Mouse (Mus musculus) lung, embryonic 16.5 days (tissue): Measurements from ENCODE around the gene Aes. TPM values are rescaled to one million over a fixed set of nuclear protein-coding genes. Genes with fewer than 3 reads are reported as not detected.
A peak's percentile ranks its signal among the peaks of the same experiment; 100 is the strongest.

Source experiments
- ATAC-seq: fragments of 200-750 bp; cut with Nextera tagmentation; 2 replicates; pipeline ENCODE4 v1.8.0; 2017; ENCODE audit warnings: low read depth, mild to moderate bottlenecking, moderate library complexity
- H3K27ac ChIP-seq: fragments of 300-500 bp; sonication (generic); 2 replicates; pipeline ENCODE4 v1.5.1; 2014; ENCODE audit warnings: mild to moderate bottlenecking, control low read depth, low read length
- H3K27me3 ChIP-seq: fragments of 300-500 bp; sonication (generic); 2 replicates; pipeline ENCODE4 v1.6.1; 2014; ENCODE audit warnings: low read depth, low read length, mixed read lengths; ENCODE audit not compliant: control insufficient read depth, insufficient read depth
- H3K36me3 ChIP-seq: fragments of 300-500 bp; sonication (generic); 2 replicates; pipeline ENCODE4 v1.6.1; 2014; ENCODE audit warnings: low read length; ENCODE audit not compliant: control insufficient read depth, insufficient read depth
- H3K4me1 ChIP-seq: fragments of 300-500 bp; sonication (generic); replicated peaks from 2 replicates; pipeline ENCODE4 v1.6.1; 2014; ENCODE audit warnings: low read length, mixed read lengths; ENCODE audit not compliant: control insufficient read depth, insufficient read depth
- H3K4me2 ChIP-seq: fragments of 300-500 bp; sonication (generic); 2 replicates; pipeline ENCODE4 v1.6.1; 2014; ENCODE audit warnings: low read depth, low read length, control low read depth
- H3K4me3 ChIP-seq: fragments of 300-500 bp; sonication (generic); 2 replicates; pipeline ENCODE4 v1.5.1; 2014; ENCODE audit warnings: mild to moderate bottlenecking, low read length, control low read depth
- H3K9ac ChIP-seq: fragments of 300-500 bp; sonication (generic); 2 replicates; pipeline ENCODE4 v1.6.1; 2014; ENCODE audit warnings: low read length, control low read depth
- H3K9me3 ChIP-seq: fragments of 300-500 bp; sonication (generic); 2 replicates; pipeline ENCODE4 v1.6.1; 2016; ENCODE audit warnings: low read length; ENCODE audit not compliant: control insufficient read depth
- WGBS: fragments of 180-500 bp; shearing (Covaris S2); extraction: QIAGEN DNeasy Blood & Tissue Kit; methylation state at CpG from one replicate; pipeline ENCODE4 v1.1.7; 2014; 5-methylcytosine and 5-hydroxymethylcytosine counted together
- polyA plus RNA-seq: library from polyadenylated mRNA; unstranded; fragments of >200 nt; fragmentation: Nextera tagmentation; extraction: Ambion mirVana; gene quantifications from 2 replicates; pipeline ENCODE4 v1.2.1, GENCODE M21; 2015

The Aes gene
- polyA plus RNA-seq, 1 experiment from 2014 or later, result 416 TPM

- peak within 1 kb of the TSS; percentile 25; the same call in 1 of the 2 replicates for H3K4me2 ChIP-seq
- H3K4me3 ChIP-seq, result peak within 1 kb of the TSS; percentile 13; the same call in 1 of the 2 replicates
- H3K36me3 ChIP-seq, result no peaks in the 10 kb centered on the region; the same call in 1 of the 2 replicates
- H3K27me3 ChIP-seq, result no peaks in the 10 kb centered on the region; the same call in 1 of the 2 replicates
- H3K9me3 ChIP-seq, result no peaks in the 10 kb centered on the region
- ATAC-seq, result peak; percentile 39
- peak within 1 kb of the TSS; percentile 52; the same call in 1 of the 2 replicates for H3K27ac ChIP-seq
- H3K9ac ChIP-seq, result peak within 1 kb of the TSS; percentile 56
- 8% methylated on average over 9 of the region's 9 CpGs for WGBS
- H3K4me1 ChIP-seq, result peaks cover 7% of the 10 kb centered on the region; the same call in 1 of the 2 replicates
Observed at GRCm38 (mm10) chr10:81524051-81524605, 35.2 kb upstream of the Aes start, which contains the start of gene Gna15. TSS of gene Gna15 (minus strand) at chr10:81524225.

DNA sequence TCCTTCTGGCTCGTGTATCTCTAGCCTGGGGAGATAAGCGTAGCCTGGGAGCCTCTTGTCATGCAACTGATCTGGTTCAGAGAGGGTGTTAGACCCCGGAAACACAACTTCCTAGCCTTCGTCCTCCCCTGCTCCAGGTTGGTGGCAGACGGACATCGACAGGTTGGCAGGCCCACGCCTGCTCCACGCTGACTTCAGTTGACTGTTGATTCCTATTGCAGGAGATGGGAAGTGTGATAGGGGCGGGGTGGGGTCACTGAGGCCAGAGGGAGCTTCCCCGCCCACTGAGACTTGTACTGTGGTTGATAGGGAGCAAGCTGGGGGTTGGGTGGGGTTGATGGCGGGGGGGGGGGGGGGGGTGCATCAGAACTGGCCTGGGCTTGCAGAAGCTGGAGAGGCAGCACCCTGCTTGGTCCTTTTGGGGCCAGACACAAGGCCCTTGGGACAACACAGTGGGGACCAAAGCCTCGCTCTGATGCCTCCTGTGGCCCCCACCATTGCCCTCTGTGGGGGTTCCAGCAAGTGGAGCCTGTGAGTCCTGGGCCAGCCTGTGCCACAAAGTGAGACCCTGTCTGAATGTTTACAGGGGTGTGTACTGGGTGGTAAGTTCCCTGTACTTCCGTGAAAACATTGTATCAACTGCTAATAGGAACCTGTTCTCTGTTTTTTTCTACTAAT is 34.1 kb upstream of the Aes start:
- Histone ChIP-seq H3K9ac (no peak overlapping the region), H3K4me2 (no peak overlapping the region), H3K4me1 (peaks cover 7% of the 10 kb centered on the region; the same call in 1 of the 2 replicates), H3K4me3 (no peak overlapping the region), H3K27me3 (no peaks in the 10 kb centered on the region; the same call in 1 of the 2 replicates), H3K27ac (no peak overlapping the region), H3K9me3 (no peaks in the 10 kb centered on the region), H3K36me3 (peaks cover 6% of the 10 kb centered on the region)
- no peak for ATAC-seq
- WGBS, result 42% methylated on average over 12 of the region's 13 CpGs

GRCm38 (mm10) chr10:81526779-81527178 is 32.5 kb upstream of the Aes start:
- H3K9me3 ChIP-seq, result no peaks in the 10 kb centered on the region
- 7% methylated on average over 14 of the region's 14 CpGs for WGBS
- H3K4me1 ChIP-seq, result peaks cover 7% of the 10 kb centered on the region; the same call in 1 of the 2 replicates
- H3K27ac ChIP-seq, result no peak overlapping the region
- H3K27me3 ChIP-seq, result no peaks in the 10 kb centered on the region; the same call in 1 of the 2 replicates
- H3K4me2 ChIP-seq, result no peak overlapping the region
- peak; percentile 41; the same call in 1 of the 2 replicates for ATAC-seq
- H3K9ac ChIP-seq, result no peak overlapping the region
- no peak overlapping the region for H3K4me3 ChIP-seq
- H3K36me3 ChIP-seq, result peaks cover 18% of the 10 kb centered on the region

DNA sequence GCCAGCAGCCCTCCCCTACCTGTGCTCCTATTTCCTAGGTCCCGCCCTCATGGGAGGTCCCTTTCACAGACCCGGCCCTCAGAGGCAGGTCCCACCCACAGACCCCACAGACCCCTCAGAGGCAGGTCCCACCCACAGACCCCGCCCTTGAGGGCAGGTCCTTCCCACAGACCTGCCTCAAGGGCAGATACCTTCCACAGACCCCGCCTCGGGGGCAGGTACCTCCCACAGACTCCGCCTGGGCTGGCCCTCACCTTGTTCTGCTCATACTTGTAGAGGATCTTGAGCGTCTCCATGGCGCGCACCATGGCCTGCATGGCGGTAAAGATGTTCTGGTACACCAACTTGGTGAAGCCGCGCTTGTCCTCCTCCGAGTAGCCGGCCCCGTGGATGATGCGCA is 24.5 kb upstream of the Aes start:
- H3K27ac ChIP-seq, result no peak overlapping the region
- peaks cover 29% of the 10 kb centered on the region for H3K36me3 ChIP-seq
- peak; percentile 29 for ATAC-seq
- no peaks in the 10 kb centered on the region for H3K4me1 ChIP-seq
- no peak overlapping the region for H3K4me3 ChIP-seq
- H3K4me2 ChIP-seq, result no peak overlapping the region
- H3K9ac ChIP-seq, result no peak overlapping the region
- 57% methylated on average over 16 of the region's 16 CpGs for WGBS
- H3K27me3 ChIP-seq, result no peaks in the 10 kb centered on the region
- H3K9me3 ChIP-seq, result no peaks in the 10 kb centered on the region

DNA sequence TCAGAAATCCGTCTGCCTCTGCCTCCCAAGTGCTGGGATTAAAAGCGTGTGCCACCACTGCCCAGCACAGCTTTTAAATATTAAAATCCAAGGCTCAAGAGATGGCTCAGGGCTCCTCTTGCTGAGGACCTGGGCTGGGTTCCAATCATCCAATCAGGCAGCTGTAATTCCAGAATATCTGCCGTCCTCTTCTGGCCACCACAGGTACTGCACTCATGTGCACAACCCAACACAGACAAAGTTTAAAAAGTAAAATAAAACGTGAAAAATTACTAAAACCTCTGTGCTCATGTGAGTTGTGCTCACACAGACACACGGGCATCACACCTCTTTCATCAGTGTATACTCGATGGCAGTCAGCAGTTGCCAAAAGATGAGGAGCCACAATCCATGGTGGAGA is 22.6 kb upstream of the Aes start:
- Histone ChIP-seq H3K4me3 (no peak overlapping the region), H3K27ac (no peak overlapping the region), H3K9me3 (no peaks in the 10 kb centered on the region), H3K27me3 (no peaks in the 10 kb centered on the region), H3K36me3 (peaks cover 20% of the 10 kb centered on the region), H3K4me2 (no peak overlapping the region), H3K4me1 (peaks cover 4% of the 10 kb centered on the region; the same call in 1 of the 2 replicates), H3K9ac (no peak overlapping the region)
- ATAC-seq, result no peak
- WGBS, result 76% methylated on average over 6 of the region's 6 CpGs

- Histone ChIP-seq H3K4me1 (peaks cover 11% of the 10 kb centered on the region), H3K27me3 (no peaks in the 10 kb centered on the region), H3K9me3 (no peaks in the 10 kb centered on the region), H3K27ac (no peak overlapping the region), H3K9ac (no peak overlapping the region), H3K4me3 (no peak overlapping the region), H3K36me3 (peaks cover 15% of the 10 kb centered on the region), H3K4me2 (no peak overlapping the region)
- WGBS, result 79% methylated on average over 2 of the region's 2 CpGs
- ATAC-seq, result no peak
Observed at GRCm38 (mm10) chr10:81537429-81537828, 21.9 kb upstream of the Aes start.

DNA sequence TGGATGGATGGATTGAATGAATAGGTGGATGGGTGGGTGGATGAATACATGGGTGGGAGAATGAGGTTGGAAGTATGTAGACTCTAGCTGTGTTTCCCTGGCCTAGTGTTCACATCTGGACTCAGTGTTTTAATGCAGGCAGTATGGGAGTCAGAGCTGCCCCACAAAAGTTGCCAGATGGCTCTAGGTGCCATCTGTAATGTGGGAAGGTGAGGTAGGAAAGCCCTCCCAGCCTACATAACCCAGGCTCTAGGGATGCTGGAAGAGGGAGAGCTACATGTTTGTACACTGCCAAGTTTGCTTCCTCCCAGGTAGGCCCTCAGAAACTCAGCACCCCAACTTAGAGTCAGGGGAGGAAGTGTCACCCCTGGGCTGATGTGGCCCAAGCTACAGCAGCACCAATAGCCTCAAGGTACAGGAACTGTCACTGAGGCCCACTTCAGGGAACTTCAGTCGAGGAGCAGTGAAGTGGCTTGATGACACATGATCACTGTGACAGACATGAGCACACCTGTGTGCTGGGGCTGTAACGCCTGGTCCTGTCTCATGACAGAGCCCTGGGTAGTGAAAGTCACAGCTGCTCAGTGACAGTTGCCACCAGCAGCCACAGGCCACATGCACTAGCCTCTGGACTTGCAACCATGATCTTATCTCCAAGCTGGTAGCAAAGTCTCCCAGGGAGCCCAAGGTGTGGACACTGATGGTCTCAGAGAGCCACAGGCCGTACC is 20.8 kb upstream of the Aes start:
- 69% methylated on average over 3 of the region's 3 CpGs for WGBS
- no peak overlapping the region for H3K4me2 ChIP-seq
- H3K36me3 ChIP-seq, result peaks cover 7% of the 10 kb centered on the region; the same call in 1 of the 2 replicates
- H3K9ac ChIP-seq, result no peak overlapping the region
- no peaks in the 10 kb centered on the region for H3K9me3 ChIP-seq
- no peak overlapping the region for H3K27ac ChIP-seq
- no peak overlapping the region for H3K4me3 ChIP-seq
- H3K27me3 ChIP-seq, result no peaks in the 10 kb centered on the region
- H3K4me1 ChIP-seq, result peaks cover 21% of the 10 kb centered on the region
- no peak for ATAC-seq

DNA sequence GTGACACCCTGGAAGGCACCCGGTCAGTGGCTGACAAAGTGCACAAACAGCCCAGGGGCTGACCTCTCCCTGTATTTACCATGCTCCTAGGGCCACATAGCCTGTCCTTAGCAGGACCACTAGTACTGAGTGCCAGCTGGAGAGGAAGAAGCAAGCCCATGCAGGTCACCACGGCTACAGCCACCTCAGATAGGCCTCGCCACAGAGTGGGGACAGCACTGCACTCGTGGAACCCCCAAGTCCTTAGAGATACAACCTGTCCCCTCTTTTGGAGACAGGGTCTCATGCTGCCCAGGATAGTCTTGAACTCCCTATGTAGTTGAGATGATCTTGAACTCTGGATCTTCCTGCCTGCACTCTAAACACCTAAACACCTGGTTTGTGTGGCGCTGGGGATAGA is 17.9 kb upstream of the Aes start:
- Histone ChIP-seq H3K27me3 (no peaks in the 10 kb centered on the region), H3K4me3 (no peak overlapping the region), H3K4me2 (no peak overlapping the region), H3K4me1 (peaks cover 31% of the 10 kb centered on the region), H3K9me3 (no peaks in the 10 kb centered on the region), H3K27ac (peak overlapping the region; percentile 55; the same call in 1 of the 2 replicates), H3K9ac (peak overlapping the region; percentile 57; the same call in 1 of the 2 replicates), H3K36me3 (0 out of 2 replicates have a peak, but pooled peaks cover 5% of the 10 kb centered on the region)
- WGBS, result 76% methylated on average over 5 of the region's 5 CpGs
- no peak for ATAC-seq

DNA sequence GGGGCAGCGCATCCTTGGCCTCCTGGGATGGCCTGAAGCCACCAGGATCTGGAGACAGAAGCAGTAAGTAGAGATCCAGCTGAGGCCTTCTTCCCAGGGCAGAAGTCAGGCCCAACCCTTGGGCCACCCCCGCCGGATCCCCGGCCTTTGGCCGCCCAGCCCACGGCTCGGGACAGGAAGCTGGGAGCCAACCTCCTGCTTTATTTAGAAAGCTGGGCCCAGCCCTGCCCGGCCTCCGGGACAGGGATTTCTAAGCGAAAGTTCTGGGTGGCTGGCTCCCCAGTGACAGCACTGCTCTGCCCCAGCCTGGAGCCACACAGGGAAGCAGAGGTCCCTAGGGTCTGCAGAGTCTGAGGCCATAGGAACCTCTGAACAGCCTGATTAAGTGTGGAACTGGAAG is 17.5 kb upstream of the Aes start:
- H3K27ac ChIP-seq, result peak overlapping the region; percentile 55; the same call in 1 of the 2 replicates
- H3K9ac ChIP-seq, result peak overlapping the region; percentile 57
- no peaks in the 10 kb centered on the region for H3K9me3 ChIP-seq
- WGBS, result 52% methylated on average over 10 of the region's 10 CpGs
- H3K27me3 ChIP-seq, result no peaks in the 10 kb centered on the region
- H3K36me3 ChIP-seq, result 0 out of 2 replicates have a peak, but pooled peaks cover 5% of the 10 kb centered on the region
- H3K4me2 ChIP-seq, result peak overlapping the region; percentile 23
- ATAC-seq, result no peak
- H3K4me3 ChIP-seq, result no peak overlapping the region
- H3K4me1 ChIP-seq, result peaks cover 31% of the 10 kb centered on the region
